Mouse (Mus musculus) small intestine, adult 2 months (tissue): ENCODE results near the gene Csk. TPM values are rescaled to one million over a fixed set of nuclear protein-coding genes. Genes with fewer than 3 reads are reported as not detected.

Source experiments
- H3K27ac ChIP-seq: fragments of 200-500 bp; 2 replicates; pipeline ENCODE4 v1.5.1; 2012; ENCODE audit warnings: low read depth, low read length, control low read depth, inconsistent platforms; ENCODE audit not compliant: insufficient read depth
- H3K27me3 ChIP-seq: fragments of 200-500 bp; 2 replicates; pipeline ENCODE4 v1.6.1; 2012; ENCODE audit warnings: mild to moderate bottlenecking, moderate library complexity, low read length, inconsistent platforms; ENCODE audit not compliant: control insufficient read depth, insufficient read depth
- H3K36me3 ChIP-seq: fragments of 200-500 bp; 2 replicates; pipeline ENCODE4 v1.6.1; 2012; ENCODE audit warnings: mild to moderate bottlenecking, low read length, control low read depth, inconsistent platforms; ENCODE audit not compliant: control insufficient read depth, insufficient read depth
- H3K4me1 ChIP-seq: fragments of 200-500 bp; 2 replicates; pipeline ENCODE4 v1.6.1; 2012; ENCODE audit warnings: low read length, inconsistent platforms, mixed read lengths; ENCODE audit not compliant: control insufficient read depth, insufficient read depth, insufficient read length
- H3K4me3 ChIP-seq: fragments of 200-500 bp; 2 replicates; pipeline ENCODE4 v1.5.1; 2012; ENCODE audit warnings: low read depth, mild to moderate bottlenecking, control low read depth, inconsistent platforms, low read length, moderate library complexity
- CTCF ChIP-seq: fragments of 200-500 bp; IDR thresholded peaks from 2 replicates; pipeline ENCODE4 v1.5.1; 2012; ENCODE audit warnings: low read depth, mild to moderate bottlenecking, control low read depth, inconsistent platforms, low read length, moderate library complexity, mixed read lengths; ENCODE audit not compliant: insufficient replicate concordance, insufficient read length; ENCODE audit errors: extremely low read depth
- POLR2A ChIP-seq: fragments of 200-500 bp; IDR thresholded peaks from 2 replicates; pipeline ENCODE4 v1.6.1; 2012; ENCODE audit warnings: low read depth, mild to moderate bottlenecking, control low read depth, inconsistent platforms, low read length, moderate library complexity
- WGBS: fragments of 180-500 bp; shearing (Covaris S2); methylation state at CpG from one replicate; pipeline ENCODE4 v1.1.7; 2018; 5-methylcytosine and 5-hydroxymethylcytosine counted together
- polyA plus RNA-seq: library from polyadenylated mRNA; depleted of rRNA; stranded (reverse); fragments of >200 nt; gene quantifications from 2 replicates; pipeline ENCODE4 v1.2.3, GENCODE M21; 2012

The Csk gene
- polyA plus RNA-seq, 1 experiment, result 95.9 TPM

DNA sequence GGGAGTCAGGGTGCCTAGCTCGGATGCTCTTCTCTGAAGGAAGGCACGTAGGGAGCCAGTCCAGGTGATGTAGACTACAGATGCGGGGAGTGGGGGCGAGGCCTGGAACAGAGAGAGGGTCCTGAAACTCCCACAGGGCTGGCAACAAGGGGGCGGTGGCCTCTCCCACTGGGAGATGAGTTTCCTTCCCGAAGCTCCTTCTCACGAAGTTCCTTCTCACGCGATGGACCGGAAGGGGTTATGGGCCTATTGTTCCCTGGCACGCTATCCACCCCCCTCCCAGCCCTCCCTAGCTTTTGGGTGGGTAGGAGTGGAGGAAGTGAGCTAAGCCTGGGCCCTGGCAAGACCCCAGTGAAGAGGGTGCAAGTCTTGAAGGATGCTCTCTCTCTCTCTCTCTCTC is 14.4 kb upstream of the Csk start:
- Histone ChIP-seq H3K4me3 (no peak overlapping the region), H3K36me3 (no peaks in the 10 kb centered on the region), H3K27ac (no peak overlapping the region), H3K27me3 (no peaks in the 10 kb centered on the region), H3K4me1 (peaks cover 16% of the 10 kb centered on the region)
- TF ChIP-seq CTCF, result no peak
- no peak for TF ChIP-seq POLR2A
- WGBS, result 63% methylated on average over 11 of the region's 11 CpGs

DNA sequence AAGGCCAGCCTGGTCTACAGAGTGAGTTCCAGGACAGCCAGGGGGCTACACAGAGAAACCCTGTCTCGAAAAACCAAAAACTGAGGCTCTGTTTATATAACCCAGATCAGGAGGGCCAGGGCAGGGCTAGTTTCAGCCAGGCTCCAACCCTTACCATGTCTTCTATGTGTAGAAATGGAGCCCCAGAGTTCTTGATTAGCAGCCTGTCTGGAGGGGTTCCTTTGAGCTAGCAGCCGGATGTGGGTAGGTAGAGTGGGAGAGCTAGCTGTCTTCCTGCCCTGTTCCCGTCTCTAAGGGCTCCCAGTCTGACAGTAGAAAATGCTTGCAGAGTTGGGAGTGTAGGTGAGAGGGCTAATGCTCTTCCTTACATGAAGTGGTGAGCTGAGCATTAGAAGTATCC is 13.7 kb upstream of the Csk start:
- no peak overlapping the region for H3K4me3 ChIP-seq
- TF ChIP-seq CTCF, result no peak
- 67% methylated on average over 3 of the region's 3 CpGs for WGBS
- H3K36me3 ChIP-seq, result no peaks in the 10 kb centered on the region
- H3K27ac ChIP-seq, result no peak overlapping the region
- H3K27me3 ChIP-seq, result no peaks in the 10 kb centered on the region
- peaks cover 16% of the 10 kb centered on the region for H3K4me1 ChIP-seq

DNA sequence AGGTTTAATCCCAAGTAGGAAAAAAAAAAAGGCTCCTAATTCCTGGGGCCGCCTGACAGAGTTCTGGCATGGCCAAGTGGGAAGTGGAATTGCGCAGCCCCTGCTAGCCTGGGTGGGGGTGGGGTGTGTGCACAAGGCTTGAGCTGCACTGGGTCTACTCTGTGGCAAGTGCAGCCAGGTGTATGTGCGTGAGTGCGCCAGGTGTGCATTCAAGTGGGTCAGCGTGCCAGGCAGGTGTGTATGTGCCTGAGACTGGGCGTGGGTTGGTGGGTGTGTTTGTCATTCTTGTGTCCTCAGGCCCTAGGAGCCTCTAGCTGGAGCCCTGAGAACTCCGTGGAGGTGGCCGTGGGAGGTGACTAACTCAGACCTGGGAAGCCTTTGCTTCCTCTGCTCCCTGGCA is 13.1 kb upstream of the Csk start:
- Histone ChIP-seq H3K4me3 (no peak overlapping the region), H3K4me1 (peaks cover 16% of the 10 kb centered on the region), H3K27ac (no peak overlapping the region), H3K27me3 (no peaks in the 10 kb centered on the region), H3K36me3 (no peaks in the 10 kb centered on the region)
- WGBS, result 40% methylated on average over 8 of the region's 8 CpGs
- TF ChIP-seq CTCF (no peak), POLR2A (no peak)

DNA sequence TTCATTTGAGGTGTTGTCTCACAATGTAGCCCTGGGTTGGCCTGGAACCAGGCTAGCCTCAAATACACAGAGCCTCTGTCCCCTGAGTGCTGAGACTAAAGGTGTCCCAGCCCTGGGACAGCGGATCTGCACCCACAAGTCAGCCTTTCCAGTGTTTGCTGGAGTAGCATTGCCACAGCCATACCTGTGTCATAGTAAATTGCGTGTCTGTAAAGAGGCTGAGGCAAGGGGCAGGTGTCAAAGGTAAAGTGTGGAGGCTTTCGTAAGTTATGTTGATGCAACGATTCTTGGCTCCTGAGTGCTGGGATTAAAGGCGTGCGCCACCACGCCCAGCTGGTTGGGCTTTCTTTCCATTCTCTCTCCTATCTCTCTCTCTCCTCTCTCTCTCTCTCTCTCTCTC is 11.2 kb upstream of the Csk start:
- TF ChIP-seq POLR2A (no peak), CTCF (no peak)
- Histone ChIP-seq H3K4me3 (no peak overlapping the region), H3K36me3 (no peaks in the 10 kb centered on the region), H3K27me3 (no peaks in the 10 kb centered on the region), H3K4me1 (peaks cover 18% of the 10 kb centered on the region), H3K27ac (no peak overlapping the region)
- 34% methylated on average over 7 of the region's 7 CpGs for WGBS

DNA sequence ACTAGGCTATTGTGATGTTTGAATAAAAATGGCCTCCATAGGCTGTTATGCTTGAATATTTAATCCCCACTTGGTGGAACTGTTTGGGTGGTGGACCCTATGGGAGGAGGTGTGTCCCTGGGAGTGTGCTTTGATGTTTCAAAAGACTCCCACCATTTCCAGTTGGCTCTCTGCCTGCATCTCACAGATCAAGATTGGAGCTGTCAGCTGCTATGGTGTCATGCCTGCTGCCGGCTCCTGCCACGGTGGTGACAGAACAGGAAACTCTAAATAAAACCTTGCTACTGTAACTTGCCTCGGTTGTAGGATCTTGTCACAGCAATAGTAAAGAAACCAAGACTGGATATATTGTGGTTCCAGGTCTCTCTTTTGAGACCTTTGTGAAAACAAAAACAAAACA is 8.1 kb upstream of the Csk start:
- H3K27ac ChIP-seq, result no peak overlapping the region
- TF ChIP-seq POLR2A (no peak), CTCF (no peak)
- no peaks in the 10 kb centered on the region for H3K36me3 ChIP-seq
- H3K4me1 ChIP-seq, result peaks cover 7% of the 10 kb centered on the region
- H3K27me3 ChIP-seq, result no peaks in the 10 kb centered on the region
- WGBS, result 43% methylated on average over 3 of the region's 3 CpGs
- H3K4me3 ChIP-seq, result no peak overlapping the region

DNA sequence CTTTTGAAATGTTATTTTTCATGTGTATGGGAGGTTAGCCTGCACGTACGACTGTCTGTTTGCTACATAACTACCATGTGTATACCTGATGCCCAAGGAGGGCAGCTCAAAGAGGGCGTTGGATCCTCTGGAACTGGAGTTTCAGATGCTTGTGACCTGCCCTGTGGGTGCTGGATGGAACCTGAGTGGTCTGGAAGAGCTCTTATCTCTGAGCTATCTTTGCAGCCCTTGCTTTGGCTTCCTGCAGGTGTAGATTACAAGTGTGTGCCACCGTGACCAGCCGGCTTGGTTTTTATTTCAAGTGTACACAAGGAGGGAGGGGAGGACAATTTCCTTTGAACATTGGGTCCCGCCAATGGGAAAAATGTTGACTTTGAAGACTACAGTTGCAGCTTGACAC is 7.1 kb upstream of the Csk start:
- TF ChIP-seq CTCF (no peak), POLR2A (no peak)
- 22% methylated on average over 6 of the region's 6 CpGs for WGBS

DNA sequence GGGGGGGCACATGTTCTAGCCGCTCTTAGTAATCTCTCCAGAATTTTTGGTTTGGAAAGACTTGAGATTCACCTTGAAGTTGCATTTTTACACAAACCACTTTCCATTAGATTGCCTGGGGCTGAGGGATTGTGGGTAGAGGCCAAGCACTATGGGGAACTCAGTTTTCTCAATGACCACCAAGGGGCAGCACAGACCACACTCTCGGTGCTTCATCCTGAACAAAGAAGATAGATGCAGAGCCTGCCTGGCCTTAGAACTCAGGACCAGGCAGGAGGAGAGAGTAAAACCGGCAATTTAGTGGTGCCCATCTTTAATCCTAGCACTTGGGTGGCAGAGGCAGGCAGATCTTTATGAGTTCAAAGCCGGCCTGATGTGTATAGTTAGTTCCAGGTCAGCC is 6.3 kb upstream of the Csk start:
- no peaks in the 10 kb centered on the region for H3K36me3 ChIP-seq
- peaks cover 7% of the 10 kb centered on the region for H3K4me1 ChIP-seq
- H3K27ac ChIP-seq, result no peak overlapping the region
- no peak overlapping the region for H3K4me3 ChIP-seq
- peak; percentile 84; the same call in 1 of the 2 replicates for TF ChIP-seq CTCF
- no peak for TF ChIP-seq POLR2A
- no peaks in the 10 kb centered on the region for H3K27me3 ChIP-seq
- WGBS, result 23% methylated on average over 4 of the region's 4 CpGs

More for the DNA sequence above, 7.1 kb upstream of the Csk start:
- Histone ChIP-seq H3K27me3 (no peaks in the 10 kb centered on the region), H3K4me3 (no peak overlapping the region), H3K36me3 (no peaks in the 10 kb centered on the region), H3K27ac (no peak overlapping the region), H3K4me1 (peaks cover 7% of the 10 kb centered on the region)

DNA sequence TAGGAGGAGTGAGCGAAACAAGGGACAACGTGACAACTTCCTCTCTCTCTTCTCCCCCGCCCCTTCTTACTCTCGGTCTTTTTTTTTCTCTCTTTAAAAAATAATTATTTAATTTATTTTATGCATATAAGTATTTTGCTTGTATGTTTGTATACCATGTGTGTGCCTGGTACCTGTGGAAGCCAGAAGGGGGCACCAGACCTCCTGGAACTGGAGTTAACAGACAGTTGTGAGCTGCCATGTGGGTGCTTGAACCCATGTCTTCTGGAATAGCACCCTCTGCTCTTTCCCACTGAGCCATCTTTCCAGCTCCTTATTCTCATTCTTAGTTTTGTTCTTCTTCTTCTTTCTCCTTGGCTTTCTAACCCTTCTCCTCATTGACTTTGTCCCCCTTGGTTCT is 5.5 kb upstream of the Csk start:
- TF ChIP-seq CTCF (no peak), POLR2A (no peak)
- peaks cover 4% of the 10 kb centered on the region; the same call in 1 of the 2 replicates for H3K4me1 ChIP-seq
- no peak overlapping the region for H3K4me3 ChIP-seq
- WGBS, result 84% methylated on average over 4 of the region's 4 CpGs
- H3K27me3 ChIP-seq, result no peaks in the 10 kb centered on the region
- H3K27ac ChIP-seq, result no peak overlapping the region
- no peaks in the 10 kb centered on the region for H3K36me3 ChIP-seq
